Mouse (Mus musculus) heart, adult 10 weeks (tissue): ENCODE measurements around the gene Mllt6. TPM values are rescaled to one million over a fixed set of nuclear protein-coding genes. Genes with fewer than 3 reads are reported as not detected.

Source experiments
- polyA plus RNA-seq: library from polyadenylated mRNA; stranded (reverse); fragments of 350-450 nt; fragmentation: Illumina TruSeq; extraction: RNeasy Lipid Tissue Mini Kit (QIAGEN cat#74804); gene quantifications from one replicate; pipeline ENCODE4 v1.2.3, GENCODE M21; 2014; ENCODE audit warnings: low read depth, low replicate concordance

Gene Mllt6
- 47.4 TPM for polyA plus RNA-seq

GRCm38 (mm10) chr11:97662893-97663527, at the start of gene Mllt6:
Mllt6 (plus strand) TSS chr11:97663414.

GRCm38 (mm10) chr11:97629576-97629975, 33.6 kb upstream of the Mllt6 start, which contains the start of gene Epop:
Epop (minus strand) TSS chr11:97629702.

GRCm38 (mm10) chr11:97685613-97686321, 22.6 kb downstream of the Mllt6 start, which contains the start of gene Cisd3:
Cisd3 (plus strand) TSS chr11:97685826.

GRCm38 (mm10) chr11:97700003-97700745, 37.0 kb downstream of the Mllt6 start, which contains the start of gene Pcgf2:
Pcgf2 (minus strand) TSS chr11:97700497.

GRCm38 (mm10) chr11:97703039-97703826, 40.0 kb downstream of the Mllt6 start, which contains the start of gene Psmb3:
Psmb3 (plus strand) TSS chr11:97703399.

Other genes with a start within 250 kb of the Mllt6 start
- gene Arhgap23, start 247.9 kb upstream of the Mllt6 start, polyA plus RNA-seq = 13.0 TPM
- not detected for gene 4933428G20Rik, start 163.1 kb upstream of the Mllt6 start, polyA plus RNA-seq
- gene Srcin1, start 87.2 kb upstream of the Mllt6 start, polyA plus RNA-seq = 0.26 TPM
- 0.63 TPM for gene Epop, start 33.7 kb upstream of the Mllt6 start, polyA plus RNA-seq
- gene Cisd3, start 22.4 kb downstream of the Mllt6 start, polyA plus RNA-seq = 97.2 TPM
- 6.2 TPM for gene Pcgf2, start 37.1 kb downstream of the Mllt6 start, polyA plus RNA-seq
- 199 TPM for gene Psmb3, start 40.0 kb downstream of the Mllt6 start, polyA plus RNA-seq
- gene Pip4k2b, start 81.3 kb downstream of the Mllt6 start, polyA plus RNA-seq = 19.2 TPM
- 6.9 TPM for gene Cwc25, start 103.1 kb downstream of the Mllt6 start, polyA plus RNA-seq
- not detected for gene 1700001P01Rik, start 112.5 kb downstream of the Mllt6 start, polyA plus RNA-seq
- 536 TPM for gene Rpl23, start 119.0 kb downstream of the Mllt6 start, polyA plus RNA-seq
- 27.6 TPM for gene Lasp1, start 135.6 kb downstream of the Mllt6 start, polyA plus RNA-seq
- 1.1 TPM for gene B230217C12Rik, start 177.4 kb downstream of the Mllt6 start, polyA plus RNA-seq
- 1.3 TPM for gene Fbxo47, start 220.7 kb downstream of the Mllt6 start, polyA plus RNA-seq